Mouse (Mus musculus): ENCODE measurements around the gene Rpl7a.

- TF ChIP-seq CTCF (IDR thresholded peaks at IDR 0.05; ENCODE audit: insufficient read depth, low read depth, low read length) = no peak
- TF ChIP-seq POLR2A (IDR thresholded peaks at IDR 0.05; ENCODE audit: insufficient read depth, low read depth, low read length) = peak; percentile 95
Observed at GRCm38 (mm10) chr2:26910124-26910993, at the start of gene Rpl7a, which contains the start of gene Med22.

Measured in olfactory bulb, adult 2 months (tissue).